Mouse (Mus musculus): ENCODE measurements around the gene Olfr635.
"Not testable (repeated sequence)": the region's sequence is repeated elsewhere in the genome, so short reads cannot be mapped to it uniquely, and the experiment has no call there.

The Olfr635 gene

GRCm38 (mm10) chr7:103970852-103971251, at the start of gene Olfr635:
Olfr635 (plus strand) TSS chr7:103971152.
- no peak for DNase-seq (ENCODE audit: low read depth, low spot score)

- no peak for DNase-seq (ENCODE audit: low read depth, low spot score)
These were observed 42.4 kb upstream of the Olfr635 start, which contains the start of gene Olfr631 for GRCm38 (mm10) chr7:103928525-103928924. Olfr631 (plus strand) TSS chr7:103928825.

GRCm38 (mm10) chr7:103934264-103934663, 36.7 kb upstream of the Olfr635 start, which contains the start of gene Olfr632:
Olfr632 (plus strand) TSS chr7:103934347.
- no peak for DNase-seq (ENCODE audit: low read depth, low spot score)

GRCm38 (mm10) chr7:103942730-103943129, 28.2 kb upstream of the Olfr635 start:
- DNase-seq (ENCODE audit: low read depth, low spot score) = peak; percentile 64

- DNase-seq (ENCODE audit: low read depth, low spot score) = no peak
These were observed 26.8 kb upstream of the Olfr635 start, which contains the start of gene Olfr633 for GRCm38 (mm10) chr7:103944137-103944536. Olfr633 (plus strand) TSS chr7:103944437.

- DNase-seq (ENCODE audit: low read depth, low spot score) = not testable (repeated sequence)
These were observed 4.1 kb upstream of the Olfr635 start for GRCm38 (mm10) chr7:103966873-103967272.

GRCm38 (mm10) chr7:103971782-103972181, 830 bp downstream of the Olfr635 start:
- no peak for DNase-seq (ENCODE audit: low read depth, low spot score)

- DNase-seq (ENCODE audit: low read depth, low spot score) = no peak
These were observed 27.5 kb downstream of the Olfr635 start, which contains the start of gene Olfr638 for GRCm38 (mm10) chr7:103998446-103998845. Olfr638 (plus strand) TSS chr7:103998746.

GRCm38 (mm10) chr7:103999124-103999523, 28.2 kb downstream of the Olfr635 start:
- no peak for DNase-seq (ENCODE audit: low read depth, low spot score)

GRCm38 (mm10) chr7:104017203-104017602, 46.3 kb downstream of the Olfr635 start, which contains the start of gene Olfr639:
Olfr639 (minus strand) TSS chr7:104017303.
- no peak for DNase-seq (ENCODE audit: low read depth, low spot score)

GRCm38 (mm10) chr7:104018953-104019352, 48.0 kb downstream of the Olfr635 start:
- DNase-seq (ENCODE audit: low read depth, low spot score) = no peak

GRCm38 (mm10) chr7:104021651-104022050, 50.7 kb downstream of the Olfr635 start:
- no peak for DNase-seq (ENCODE audit: low read depth, low spot score)

GRCm38 (mm10) chr7:104025473-104025872, 54.5 kb downstream of the Olfr635 start, which contains the start of gene Olfr640:
Olfr640 (minus strand) TSS chr7:104025573.
- DNase-seq (ENCODE audit: low read depth, low spot score) = no peak

GRCm38 (mm10) chr7:104026978-104027377, 56.0 kb downstream of the Olfr635 start:
- no peak for DNase-seq (ENCODE audit: low read depth, low spot score)

- no peak for DNase-seq (ENCODE audit: low read depth, low spot score)
These were observed 64.2 kb downstream of the Olfr635 start, which contains the start of gene Olfr641 for GRCm38 (mm10) chr7:104035145-104035544. Olfr641 (plus strand) TSS chr7:104035445.

Measured in A20 (cell line).